Mouse (Mus musculus) heart, embryonic 10.5 days (tissue): ENCODE data around the gene Grm4. TPM values are rescaled to one million over a fixed set of nuclear protein-coding genes. Genes with fewer than 3 reads are reported as not detected.

Source experiments
- DNase-seq: peaks from one replicate; pipeline ENCODE4 v3.0.0-alpha.2; 2017; ENCODE audit warnings: low spot score
- H3K27ac ChIP-seq: fragments of 300-500 bp; sonication (generic); 2 replicates; pipeline ENCODE4 v1.5.1; 2016; ENCODE audit warnings: mild to moderate bottlenecking
- H3K27me3 ChIP-seq: fragments of 300-500 bp; sonication (generic); 2 replicates; pipeline ENCODE4 v1.6.1; 2016; ENCODE audit warnings: mild to moderate bottlenecking; ENCODE audit not compliant: poor library complexity, insufficient read depth, severe bottlenecking
- H3K36me3 ChIP-seq: fragments of 300-500 bp; sonication (generic); 2 replicates; pipeline ENCODE4 v1.6.1; 2016; ENCODE audit warnings: mild to moderate bottlenecking, moderate library complexity
- H3K4me1 ChIP-seq: fragments of 300-500 bp; sonication (generic); 2 replicates; pipeline ENCODE4 v1.6.1; 2016; ENCODE audit warnings: mild to moderate bottlenecking
- H3K4me3 ChIP-seq: fragments of 300-500 bp; sonication (generic); 2 replicates; pipeline ENCODE4 v1.5.1; 2016; ENCODE audit warnings: mild to moderate bottlenecking, moderate library complexity
- H3K9me3 ChIP-seq: fragments of 300-500 bp; sonication (generic); 2 replicates; pipeline ENCODE4 v1.6.1; 2016; ENCODE audit warnings: mild to moderate bottlenecking, moderate library complexity
- WGBS: fragments of 180-500 bp; shearing (Covaris S2); methylation state at CpG from one replicate; pipeline ENCODE4 v1.1.7; 2016; 5-methylcytosine and 5-hydroxymethylcytosine counted together
- polyA plus RNA-seq: library from polyadenylated mRNA; unstranded; fragments of >200 nt; fragmentation: Nextera tagmentation; extraction: Ambion mirVana; gene quantifications from 2 replicates; pipeline ENCODE4 v1.2.1, GENCODE M21; 2016

Grm4 gene
- polyA plus RNA-seq, result 0.02 and 0.34 TPM in 2 replicates

- Histone ChIP-seq H3K4me3 (0 out of 2 replicates have a peak within 1 kb of the TSS, but pooled peaks have one; percentile 9), H3K4me1 (peaks cover 8% of the 10 kb centered on the region), H3K27ac (no peak within 1 kb of the TSS), H3K27me3 (peaks cover 71% of the 10 kb centered on the region), H3K9me3 (0 out of 2 replicates have a peak, but pooled peaks cover 2% of the 10 kb centered on the region), H3K36me3 (no peaks in the 10 kb centered on the region)
- DNase-seq, result no peak
- WGBS, result 74% methylated on average over 5 of the region's 5 CpGs
Observed at GRCm38 (mm10) chr17:27521303-27521702, at the start of gene Grm4. TSS of gene Grm4 (minus strand) at chr17:27521403.

- Histone ChIP-seq H3K4me1 (peaks cover 49% of the 10 kb centered on the region), H3K9me3 (no peaks in the 10 kb centered on the region), H3K27me3 (no peaks in the 10 kb centered on the region), H3K36me3 (peaks cover 17% of the 10 kb centered on the region), H3K4me3 (no peak overlapping the region), H3K27ac (no peak overlapping the region)
- WGBS, result 90% methylated on average over 5 of the region's 5 CpGs
- no peak for DNase-seq
Observed at GRCm38 (mm10) chr17:27568228-27568627, 47.0 kb upstream of the Grm4 start.

- H3K9me3 ChIP-seq, result no peaks in the 10 kb centered on the region
- WGBS, result under 1% methylated on average over 13 of the region's 13 CpGs
- H3K36me3 ChIP-seq, result peaks cover 19% of the 10 kb centered on the region
- H3K27ac ChIP-seq, result peak overlapping the region; percentile 87
- H3K4me1 ChIP-seq, result peaks cover 57% of the 10 kb centered on the region
- peak overlapping the region; percentile 78 for H3K4me3 ChIP-seq
- DNase-seq, result no peak
- no peaks in the 10 kb centered on the region for H3K27me3 ChIP-seq
Observed at GRCm38 (mm10) chr17:27565942-27566267, 44.7 kb upstream of the Grm4 start.

- no peaks in the 10 kb centered on the region for H3K9me3 ChIP-seq
- H3K27me3 ChIP-seq, result no peaks in the 10 kb centered on the region
- under 1% methylated on average over 58 of the region's 58 CpGs for WGBS
- H3K4me3 ChIP-seq, result peak within 1 kb of the TSS; percentile 78
- peak; percentile 98 for DNase-seq
- H3K4me1 ChIP-seq, result peaks cover 63% of the 10 kb centered on the region
- peak within 1 kb of the TSS; percentile 87 for H3K27ac ChIP-seq
- peaks cover 24% of the 10 kb centered on the region for H3K36me3 ChIP-seq
Observed at GRCm38 (mm10) chr17:27565163-27565941, 44.1 kb upstream of the Grm4 start, which contains the start of gene AI413582. TSS of gene AI413582 (minus strand) at chr17:27565756.

- Histone ChIP-seq H3K27ac (peak overlapping the region; percentile 87), H3K27me3 (no peaks in the 10 kb centered on the region), H3K4me1 (peaks cover 69% of the 10 kb centered on the region), H3K4me3 (peak overlapping the region; percentile 78), H3K9me3 (no peaks in the 10 kb centered on the region), H3K36me3 (peaks cover 31% of the 10 kb centered on the region)
- 12% methylated on average over 20 of the region's 20 CpGs for WGBS
- DNase-seq, result no peak
Observed at GRCm38 (mm10) chr17:27564391-27565162, 43.4 kb upstream of the Grm4 start.

GRCm38 (mm10) chr17:27563771-27564244, 42.6 kb upstream of the Grm4 start:
- Histone ChIP-seq H3K9me3 (no peaks in the 10 kb centered on the region), H3K27ac (no peak overlapping the region), H3K36me3 (peaks cover 31% of the 10 kb centered on the region), H3K27me3 (no peaks in the 10 kb centered on the region), H3K4me3 (no peak overlapping the region), H3K4me1 (peaks cover 77% of the 10 kb centered on the region)
- 58% methylated on average over 7 of the region's 7 CpGs for WGBS
- no peak for DNase-seq

GRCm38 (mm10) chr17:27561809-27562526, 40.8 kb upstream of the Grm4 start:
- Histone ChIP-seq H3K4me3 (0 out of 2 replicates have a peak overlapping the region, but pooled peaks have one; percentile 13), H3K27ac (no peak overlapping the region)

GRCm38 (mm10) chr17:27560926-27561480, 39.8 kb upstream of the Grm4 start:
- H3K4me3 ChIP-seq, result no peak overlapping the region
- H3K4me1 ChIP-seq, result peaks cover 72% of the 10 kb centered on the region
- DNase-seq, result no peak
- no peaks in the 10 kb centered on the region for H3K9me3 ChIP-seq
- H3K27ac ChIP-seq, result no peak overlapping the region
- no peaks in the 10 kb centered on the region for H3K27me3 ChIP-seq
- 87% methylated on average over 13 of the region's 13 CpGs for WGBS
- H3K36me3 ChIP-seq, result peaks cover 31% of the 10 kb centered on the region

More at GRCm38 (mm10) chr17:27561809-27562526, 40.8 kb upstream of the Grm4 start:
- no peak for DNase-seq
- WGBS, result 48% methylated on average over 9 of the region's 11 CpGs
- Histone ChIP-seq H3K36me3 (peaks cover 31% of the 10 kb centered on the region), H3K4me1 (peaks cover 80% of the 10 kb centered on the region), H3K27me3 (no peaks in the 10 kb centered on the region), H3K9me3 (no peaks in the 10 kb centered on the region)

GRCm38 (mm10) chr17:27559596-27559995, 38.4 kb upstream of the Grm4 start:
- Histone ChIP-seq H3K27me3 (no peaks in the 10 kb centered on the region), H3K4me3 (peak overlapping the region; percentile 97; the same call in 1 of the 2 replicates), H3K9me3 (no peaks in the 10 kb centered on the region), H3K4me1 (peaks cover 72% of the 10 kb centered on the region), H3K36me3 (peaks cover 31% of the 10 kb centered on the region), H3K27ac (peak overlapping the region; percentile 99; the same call in 1 of the 2 replicates)
- 69% methylated on average over 12 of the region's 12 CpGs for WGBS
- no peak for DNase-seq

- H3K9me3 ChIP-seq, result no peaks in the 10 kb centered on the region
- DNase-seq, result no peak
- H3K4me1 ChIP-seq, result peaks cover 72% of the 10 kb centered on the region
- H3K4me3 ChIP-seq, result peak overlapping the region; percentile 97
- H3K36me3 ChIP-seq, result peaks cover 27% of the 10 kb centered on the region
- H3K27ac ChIP-seq, result peak overlapping the region; percentile 99
- H3K27me3 ChIP-seq, result no peaks in the 10 kb centered on the region
- WGBS, result 20% methylated on average over 5 of the region's 5 CpGs
Observed at GRCm38 (mm10) chr17:27558845-27559244, 37.6 kb upstream of the Grm4 start.

- Histone ChIP-seq H3K4me3 (peak overlapping the region; percentile 97), H3K27me3 (no peaks in the 10 kb centered on the region), H3K36me3 (peaks cover 23% of the 10 kb centered on the region), H3K4me1 (peaks cover 73% of the 10 kb centered on the region), H3K27ac (peak overlapping the region; percentile 99), H3K9me3 (no peaks in the 10 kb centered on the region)
- DNase-seq, result no peak
- WGBS, result 3% methylated on average over 14 of the region's 14 CpGs
Observed at GRCm38 (mm10) chr17:27557927-27558661, 36.9 kb upstream of the Grm4 start.
